Mouse (Mus musculus) adrenal gland, postnatal 10 days (tissue): ENCODE data around the gene Tppp. TPM values are rescaled to one million over a fixed set of nuclear protein-coding genes. Genes with fewer than 3 reads are reported as not detected.
A peak's percentile ranks its signal among the peaks of the same experiment; 100 is the strongest.
"Not testable (repeated sequence)": the region's sequence is repeated elsewhere in the genome, so short reads cannot be mapped to it uniquely, and the experiment has no call there.

ENCODE experiments used
- DNase-seq: peaks from one replicate; pipeline ENCODE4 v3.0.0; 2021; ENCODE audit warnings: mixed read lengths
- long read RNA-seq, 2 experiments: library from polyadenylated mRNA; stranded (forward); transcript quantifications; one replicate each; pipeline ENCODE4 v2.0.0; 2021
- total RNA-seq, 2 experiments: library from RNA; stranded (reverse); gene quantifications; 2 replicates each; pipeline ENCODE4 v1.2.3; 2021

Tppp gene
- 10 to 100 TPM in 1 of 2 experiments, 1 to 10 TPM in 1; 8.3 to 13.4 TPM for total RNA-seq
- long read RNA-seq, experiment 1, full-length matches to known transcripts = 2 of 8 reads
- long read RNA-seq, experiment 1, partial matches to known transcripts = 1 of 8 reads
- long read RNA-seq, experiment 1, other reads (novel, unspliced or antisense) = 5 of 8 reads
- long read RNA-seq, experiment 2, full-length matches to known transcripts = 5 of 11 reads
- long read RNA-seq, experiment 2, partial matches to known transcripts = 0 of 11 reads
- long read RNA-seq, experiment 2, other reads (novel, unspliced or antisense) = 6 of 11 reads

GRCm38 (mm10) chr13:74008948-74009718 lies at the start of gene Tppp:
Gene Tppp, plus strand, starts transcription at chr13:74009407.
- DNase-seq = peak; percentile 97

- no peak for DNase-seq
Observed at GRCm38 (mm10) chr13:73960117-73960652, 49.0 kb upstream of the Tppp start.

DNA sequence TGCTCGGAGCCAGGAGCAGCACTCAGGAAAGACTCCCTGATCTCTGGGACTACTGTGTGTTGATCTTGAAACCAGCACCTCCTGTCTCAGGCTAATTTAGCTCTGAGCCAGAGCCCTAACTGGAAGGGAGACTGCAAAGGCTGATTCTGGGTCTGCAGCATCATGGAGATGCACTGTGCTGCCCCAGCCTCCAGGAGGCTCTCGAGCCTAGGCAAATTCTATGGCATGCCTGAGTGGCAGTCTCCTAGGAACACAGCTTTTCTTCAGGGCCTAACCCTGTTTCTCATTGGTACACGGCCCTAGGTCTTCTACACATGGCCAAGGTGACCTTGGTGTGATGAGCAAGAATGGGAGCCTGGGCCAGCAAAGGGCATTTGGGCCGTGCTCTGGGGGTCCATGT lies 48.0 kb upstream of the Tppp start:
- DNase-seq = no peak

DNA sequence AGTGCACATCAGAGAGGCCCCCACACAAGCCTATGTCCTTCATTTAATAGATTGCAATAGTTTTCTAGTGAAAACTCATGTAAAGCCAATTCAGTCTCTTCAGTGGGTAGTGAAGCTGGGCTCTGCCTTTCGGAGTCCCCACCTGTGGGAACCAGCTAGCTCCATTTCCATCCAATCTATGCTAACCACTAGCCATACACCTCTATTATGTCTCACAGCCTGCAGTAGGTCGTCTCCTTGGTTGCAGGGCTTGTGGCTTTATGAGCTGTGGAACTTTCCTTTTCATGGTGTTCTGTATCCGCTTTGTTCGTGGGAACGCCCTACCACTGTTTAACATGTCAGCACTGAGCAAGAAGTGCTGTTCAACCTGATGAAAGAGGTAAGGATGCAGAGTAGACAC lies 45.7 kb upstream of the Tppp start, which contains the start of gene Zdhhc11:
Gene Zdhhc11 (plus strand): TSS at position 301 of the 400 bp plus-strand sequence.
- no peak for DNase-seq

DNA sequence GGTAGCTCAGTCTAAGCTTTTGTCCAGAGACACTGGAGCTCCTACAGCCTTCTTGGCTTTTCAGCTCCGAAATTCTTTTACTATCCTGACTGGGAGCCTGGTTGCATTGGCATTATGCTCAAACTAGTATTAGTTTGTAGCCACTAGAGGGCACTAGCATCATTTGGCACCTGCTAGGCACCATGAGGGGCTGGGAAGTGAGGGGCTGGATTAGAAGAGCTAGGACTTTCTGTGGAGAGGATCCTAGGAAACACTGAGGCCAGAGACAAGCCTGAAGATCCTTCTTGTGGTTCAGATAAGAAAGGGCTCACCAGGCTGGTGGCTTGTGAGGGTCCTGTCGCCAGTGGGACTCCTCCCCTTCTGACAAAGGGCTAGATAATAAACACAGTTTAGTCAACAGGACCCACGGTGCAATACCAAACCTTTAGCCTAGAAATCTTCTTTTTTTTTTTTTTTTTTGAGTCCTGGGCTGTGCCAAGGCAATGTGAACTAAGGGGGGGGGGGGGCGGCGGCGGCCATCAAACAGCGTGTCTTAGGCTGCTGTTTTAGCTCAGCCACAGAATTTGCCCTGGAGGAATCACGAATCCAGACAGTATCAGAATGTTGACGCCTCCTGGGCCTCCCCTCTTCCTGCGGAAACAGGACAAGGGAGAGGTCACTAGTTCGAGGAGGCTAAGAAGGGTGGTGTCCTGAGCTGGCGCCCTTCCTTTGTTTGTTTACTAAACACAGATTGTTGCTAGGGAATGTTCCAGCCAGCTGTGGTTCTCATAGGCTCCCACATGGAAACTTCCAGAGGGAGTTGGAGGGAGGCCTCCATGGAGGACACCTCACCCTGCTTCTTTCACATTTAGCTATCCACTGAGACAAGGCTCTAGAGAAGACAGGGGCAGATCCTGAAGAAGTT lies 38.4 kb upstream of the Tppp start:
- DNase-seq = peak; percentile 72

DNA sequence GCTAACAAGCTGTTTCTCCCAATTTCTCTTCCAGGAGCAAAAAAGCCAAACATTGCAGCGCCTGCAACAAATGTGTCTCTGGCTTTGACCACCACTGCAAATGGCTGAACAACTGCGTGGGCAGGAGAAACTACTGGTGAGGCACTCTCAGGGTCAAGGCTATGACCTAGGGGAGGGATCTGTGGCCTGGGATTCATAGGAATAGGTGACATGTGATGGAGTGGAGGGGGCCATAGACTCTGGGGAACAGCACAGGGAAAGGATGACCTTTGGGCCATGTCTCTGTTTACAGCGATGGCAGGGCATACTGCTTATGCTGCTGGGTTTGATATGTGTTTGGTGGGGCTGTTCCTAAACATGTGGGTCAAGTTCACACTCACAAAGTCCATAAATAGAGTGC lies 34.7 kb upstream of the Tppp start:
- DNase-seq = no peak

DNA sequence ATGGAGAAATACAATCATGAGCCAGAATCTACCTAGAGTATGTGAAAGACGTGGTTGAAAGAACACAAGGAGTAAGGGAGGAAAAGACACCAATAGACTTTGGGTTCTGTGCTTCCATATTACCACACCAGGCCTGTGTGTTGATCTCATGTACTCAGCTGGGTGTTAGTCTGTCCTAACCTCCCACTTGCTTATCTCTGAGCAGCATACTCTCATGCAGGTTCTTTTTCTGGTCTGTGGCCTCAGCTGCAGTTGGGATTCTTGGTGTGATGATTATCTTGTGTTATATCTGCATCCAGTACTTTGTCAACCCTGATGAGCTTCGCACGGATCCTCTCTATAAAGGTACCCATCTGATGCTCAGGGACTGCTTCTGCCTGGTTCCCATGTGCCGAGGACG lies 32.3 kb upstream of the Tppp start:
- no peak for DNase-seq

DNA sequence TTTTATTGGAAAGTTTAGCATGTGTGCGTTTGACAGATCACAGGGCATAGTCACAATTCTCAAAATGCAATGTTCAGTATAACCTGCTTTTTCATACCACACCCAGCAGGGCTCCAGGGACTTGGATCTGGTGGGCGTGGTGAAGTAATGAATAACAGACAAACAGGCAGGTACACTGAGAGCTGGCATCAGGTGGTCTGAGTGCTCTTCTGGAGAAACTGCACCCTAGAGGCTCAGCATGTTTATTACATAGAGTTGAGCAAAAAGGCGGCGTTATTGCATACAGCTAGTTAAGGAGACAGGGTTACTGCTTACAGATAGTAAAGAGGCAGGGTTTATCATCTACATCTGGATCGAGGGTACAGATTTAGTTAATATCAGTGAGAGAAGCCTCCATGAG lies 18.9 kb upstream of the Tppp start:
- DNase-seq = no peak

- no peak for DNase-seq
Observed at GRCm38 (mm10) chr13:73990761-73991160, 18.4 kb upstream of the Tppp start.

GRCm38 (mm10) chr13:73991267-73991666 lies 17.9 kb upstream of the Tppp start:
- no peak for DNase-seq

DNA sequence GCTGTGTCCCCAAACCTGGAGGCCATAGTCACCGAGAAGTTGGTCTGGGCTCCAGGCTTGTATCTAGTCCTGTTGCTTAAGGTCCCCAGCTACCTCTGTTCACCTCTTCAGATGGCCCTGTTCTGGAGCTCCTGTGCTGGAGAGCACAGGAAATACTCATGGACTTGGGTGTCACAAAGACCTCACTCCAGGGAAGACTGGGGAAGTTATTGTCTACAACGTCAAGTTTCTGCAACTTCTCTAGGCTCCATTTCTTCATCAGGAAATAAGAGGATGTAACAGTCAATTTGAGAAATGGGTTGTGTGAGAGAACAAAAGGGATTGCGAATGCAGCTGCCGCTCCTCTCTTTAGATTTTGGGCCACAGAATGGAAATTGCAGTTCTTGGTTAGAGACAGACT lies 12.8 kb upstream of the Tppp start:
- DNase-seq = no peak

- no peak for DNase-seq
Observed at GRCm38 (mm10) chr13:74000519-74000918, 8.7 kb upstream of the Tppp start.

DNA sequence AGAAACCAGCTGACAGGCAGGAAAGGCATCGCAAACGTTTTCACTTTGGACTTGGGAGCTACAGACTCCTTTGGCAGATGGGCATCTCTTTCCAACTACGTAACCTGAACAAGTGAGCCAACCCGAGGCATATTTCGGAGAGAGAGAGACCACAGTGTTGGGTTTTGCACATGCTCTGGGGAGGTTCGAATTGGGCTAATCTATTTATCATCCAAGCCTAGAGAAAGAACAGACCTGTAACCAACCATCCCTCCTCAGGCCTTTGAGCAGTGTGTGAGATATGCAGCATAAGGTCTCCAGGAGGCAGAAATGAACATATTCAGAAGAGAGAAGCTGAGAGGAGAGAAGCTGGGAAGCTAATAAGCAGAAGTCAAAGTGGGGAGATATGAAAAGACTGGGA lies 8.2 kb upstream of the Tppp start:
- no peak for DNase-seq

DNA sequence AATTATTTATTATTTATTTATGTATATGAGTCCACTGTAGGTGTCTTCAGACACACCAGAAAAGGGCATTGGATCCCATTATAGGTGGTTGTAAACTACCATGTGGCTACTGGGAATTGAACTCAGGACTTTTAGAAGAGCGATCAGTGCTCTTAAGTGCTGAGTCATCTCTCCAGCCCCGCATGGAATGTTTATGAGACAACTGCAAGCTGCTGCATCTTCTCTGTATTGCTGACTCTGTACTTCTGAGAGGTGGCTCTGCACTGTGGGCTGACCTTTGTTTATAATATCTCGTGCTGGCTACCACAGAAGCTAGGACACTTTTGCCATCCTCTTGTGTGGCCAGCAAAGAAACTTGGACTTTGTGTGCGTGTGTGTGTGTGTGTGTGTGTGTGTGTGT lies 7.7 kb upstream of the Tppp start:
- no peak for DNase-seq

- DNase-seq = not testable (repeated sequence)
Observed at GRCm38 (mm10) chr13:74006881-74007280, 2.3 kb upstream of the Tppp start.

GRCm38 (mm10) chr13:74008216-74008615 lies 991 bp upstream of the Tppp start:
- not testable (repeated sequence) for DNase-seq

- DNase-seq = peak; percentile 82
Observed at GRCm38 (mm10) chr13:74009791-74010614, 796 bp downstream of the Tppp start.

DNA sequence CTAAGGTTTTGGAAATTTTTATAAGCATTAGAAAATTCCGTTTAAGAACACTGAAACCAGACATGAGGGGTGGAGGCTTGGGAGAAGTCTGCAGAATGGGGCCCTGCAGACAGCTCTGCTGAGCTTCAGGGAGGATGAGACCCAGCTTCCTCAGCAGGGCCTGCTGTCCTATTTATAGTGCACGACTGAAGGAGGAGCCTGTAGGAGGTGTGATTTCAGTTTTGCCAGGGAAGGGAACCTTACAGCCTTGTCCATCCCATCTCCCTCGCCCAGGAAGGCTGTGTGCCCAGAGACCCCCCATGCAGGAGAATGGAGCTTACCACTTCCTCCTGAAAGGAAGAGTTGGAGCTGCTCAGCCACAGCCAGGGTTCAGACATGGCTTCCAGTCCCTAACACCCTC lies 1.5 kb downstream of the Tppp start:
- DNase-seq = no peak

- no peak for DNase-seq
Observed at GRCm38 (mm10) chr13:74015908-74016307, 6.7 kb downstream of the Tppp start.

GRCm38 (mm10) chr13:74017426-74017825 lies 8.2 kb downstream of the Tppp start:
- no peak for DNase-seq

DNA sequence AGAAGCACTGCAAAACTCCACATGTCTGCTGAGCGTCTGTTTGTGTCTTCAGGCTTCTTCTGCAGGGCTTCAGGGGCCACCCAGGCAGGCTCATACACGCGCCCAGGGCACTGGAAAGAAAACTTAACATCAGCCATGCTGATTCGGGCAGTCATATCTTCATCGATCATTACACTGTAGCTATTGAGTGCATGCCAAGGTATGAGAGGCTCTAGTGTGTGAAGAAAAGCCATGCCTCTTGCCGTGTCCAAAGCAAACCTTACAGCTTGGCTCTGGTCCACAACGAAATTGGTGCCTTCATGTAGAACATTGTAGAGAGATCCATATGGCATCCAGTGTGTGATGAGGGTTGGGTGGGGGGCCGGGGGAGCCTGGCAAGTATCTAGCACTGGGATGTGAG lies 9.8 kb downstream of the Tppp start:
- not testable (repeated sequence) for DNase-seq
